Mouse (Mus musculus) olfactory bulb, adult 2 months (tissue): ENCODE measurements around the gene Hip1.

Experiments
- CTCF ChIP-seq: fragments of 200-500 bp; IDR thresholded peaks from 2 replicates; pipeline ENCODE4 v1.5.1; 2012; ENCODE audit warnings: low read depth, mild to moderate bottlenecking, low read length, moderate library complexity; ENCODE audit not compliant: insufficient read depth
- POLR2A ChIP-seq: fragments of 200-500 bp; IDR thresholded peaks from 2 replicates; pipeline ENCODE4 v1.6.1; 2012; ENCODE audit warnings: mild to moderate bottlenecking, low read depth, low read length, moderate library complexity; ENCODE audit not compliant: insufficient read depth

- TF ChIP-seq CTCF = no peak
- TF ChIP-seq POLR2A = no peak
Observed at GRCm38 (mm10) chr5:135492126-135492525, 52.8 kb downstream of the Hip1 start.
